Mouse (Mus musculus) liver, embryonic 13.5 days (tissue): ENCODE results near the gene Mfsd4b3. TPM values are rescaled to one million over a fixed set of nuclear protein-coding genes. Genes with fewer than 3 reads are reported as not detected.
"Not testable (repeated sequence)": the region's sequence is repeated elsewhere in the genome, so short reads cannot be mapped to it uniquely, and the experiment has no call there.

Experiments used
- ATAC-seq: fragments of 200-750 bp; cut with Nextera tagmentation; 2 replicates; pipeline ENCODE4 v1.8.0; 2017; ENCODE audit warnings: low read depth, mild to moderate bottlenecking, moderate number of reproducible peaks, moderate library complexity
- DNase-seq: peaks from one replicate; pipeline ENCODE4 v3.0.0; 2022
- H3K27ac ChIP-seq: fragments of 300-500 bp; sonication (generic); 2 replicates; pipeline ENCODE4 v1.5.1; 2015; ENCODE audit warnings: moderate library complexity, mild to moderate bottlenecking, inconsistent platforms
- H3K27me3 ChIP-seq: fragments of 300-500 bp; sonication (generic); 2 replicates; pipeline ENCODE4 v1.6.1; 2015; ENCODE audit warnings: mild to moderate bottlenecking, inconsistent platforms
- H3K36me3 ChIP-seq: fragments of 300-500 bp; sonication (generic); 2 replicates; pipeline ENCODE4 v1.6.1; 2015; ENCODE audit warnings: mild to moderate bottlenecking, inconsistent platforms
- H3K4me1 ChIP-seq: fragments of 300-500 bp; sonication (generic); replicated peaks from 2 replicates; pipeline ENCODE4 v1.6.1; 2015; ENCODE audit warnings: inconsistent platforms
- H3K4me2 ChIP-seq: fragments of 300-500 bp; sonication (generic); 2 replicates; pipeline ENCODE4 v1.6.1; 2015; ENCODE audit warnings: inconsistent platforms, mild to moderate bottlenecking, moderate library complexity
- H3K4me3 ChIP-seq: fragments of 300-500 bp; sonication (generic); replicated peaks from 2 replicates; pipeline ENCODE4 v1.5.1; 2015; ENCODE audit warnings: mild to moderate bottlenecking, inconsistent platforms
- H3K9ac ChIP-seq: fragments of 300-500 bp; sonication (generic); 2 replicates; pipeline ENCODE4 v1.6.1; 2015; ENCODE audit warnings: mild to moderate bottlenecking, inconsistent platforms
- H3K9me3 ChIP-seq: fragments of 300-500 bp; sonication (generic); replicated peaks from 2 replicates; pipeline ENCODE4 v1.6.1; 2016; ENCODE audit warnings: inconsistent platforms
- WGBS: fragments of 180-500 bp; shearing (Covaris S2); methylation state at CpG from one replicate; pipeline ENCODE4 v1.1.7; 2015; ENCODE audit not compliant: insufficient replicate concordance; 5-methylcytosine and 5-hydroxymethylcytosine counted together
- polyA plus RNA-seq: library from polyadenylated mRNA; unstranded; fragments of >200 nt; fragmentation: Nextera tagmentation; extraction: Ambion mirVana; gene quantifications from 2 replicates; pipeline ENCODE4 v1.2.1, GENCODE M21; 2015

The Mfsd4b3 gene
- polyA plus RNA-seq: 1.3 and 1.4 TPM in 2 replicates

- peak within 1 kb of the TSS; percentile 59 for H3K27ac ChIP-seq
- H3K4me3 ChIP-seq: peak within 1 kb of the TSS; percentile 62
- ATAC-seq (peak; percentile 96), DNase-seq (peak; percentile 89)
- peak within 1 kb of the TSS; percentile 83 for H3K4me2 ChIP-seq
- no peaks in the 10 kb centered on the region for H3K36me3 ChIP-seq
- peaks cover 16% of the 10 kb centered on the region for H3K4me1 ChIP-seq
- no peaks in the 10 kb centered on the region for H3K9me3 ChIP-seq
- 0 out of 2 replicates have a peak, but pooled peaks cover 4% of the 10 kb centered on the region for H3K27me3 ChIP-seq
- peak within 1 kb of the TSS; percentile 65 for H3K9ac ChIP-seq
- WGBS: under 1% methylated on average over 38 of the region's 38 CpGs
These were observed at the start of gene Mfsd4b3 for GRCm38 (mm10) chr10:39959761-39960440. Gene Mfsd4b3, minus strand, starts transcription at chr10:39960153.

GRCm38 (mm10) chr10:40009591-40009990 lies 49.6 kb upstream of the Mfsd4b3 start:
- ATAC-seq (no peak), DNase-seq (no peak)
- 53% methylated on average over 11 of the region's 11 CpGs for WGBS
- Histone ChIP-seq H3K4me2 (no peak overlapping the region), H3K36me3 (no peaks in the 10 kb centered on the region), H3K9me3 (no peaks in the 10 kb centered on the region), H3K27me3 (no peaks in the 10 kb centered on the region), H3K27ac (no peak overlapping the region), H3K4me1 (no peaks in the 10 kb centered on the region), H3K9ac (no peak overlapping the region), H3K4me3 (no peak overlapping the region)

GRCm38 (mm10) chr10:40008847-40009246 lies 48.9 kb upstream of the Mfsd4b3 start:
- DNase-seq, H3K27ac ChIP-seq, H3K4me2 ChIP-seq, H3K4me3 ChIP-seq, H3K36me3 ChIP-seq, H3K9ac ChIP-seq, H3K9me3 ChIP-seq, ATAC-seq, H3K4me1 ChIP-seq, H3K27me3 ChIP-seq: not testable (repeated sequence)
- 72% methylated on average over 4 of the region's 4 CpGs for WGBS

- no peak for ATAC-seq
- no peak overlapping the region for H3K9ac ChIP-seq
- no peak for DNase-seq
- no peak overlapping the region for H3K4me3 ChIP-seq
- H3K4me1 ChIP-seq: no peaks in the 10 kb centered on the region
- H3K27ac ChIP-seq: no peak overlapping the region
- H3K27me3 ChIP-seq: no peaks in the 10 kb centered on the region
- no peaks in the 10 kb centered on the region for H3K36me3 ChIP-seq
- H3K4me2 ChIP-seq: no peak overlapping the region
- H3K9me3 ChIP-seq: no peaks in the 10 kb centered on the region
- 70% methylated on average over 4 of the region's 4 CpGs for WGBS
These were observed 48.0 kb upstream of the Mfsd4b3 start for GRCm38 (mm10) chr10:40007953-40008352.

GRCm38 (mm10) chr10:40006963-40007362 lies 47.0 kb upstream of the Mfsd4b3 start:
- H3K36me3 ChIP-seq: no peaks in the 10 kb centered on the region
- H3K4me3 ChIP-seq: no peak overlapping the region
- H3K4me2 ChIP-seq: no peak overlapping the region
- 68% methylated on average over 10 of the region's 10 CpGs for WGBS
- H3K27ac ChIP-seq: no peak overlapping the region
- no peak for DNase-seq
- no peaks in the 10 kb centered on the region for H3K9me3 ChIP-seq
- H3K4me1 ChIP-seq: no peaks in the 10 kb centered on the region
- H3K9ac ChIP-seq: no peak overlapping the region
- no peaks in the 10 kb centered on the region for H3K27me3 ChIP-seq
- ATAC-seq: peak; percentile 31; the same call in 1 of the 2 replicates

- no peaks in the 10 kb centered on the region for H3K36me3 ChIP-seq
- H3K4me1 ChIP-seq: no peaks in the 10 kb centered on the region
- no peaks in the 10 kb centered on the region for H3K27me3 ChIP-seq
- no peaks in the 10 kb centered on the region for H3K9me3 ChIP-seq
- ATAC-seq (no peak), DNase-seq (no peak)
- H3K4me2 ChIP-seq: no peak overlapping the region
- H3K9ac ChIP-seq: no peak overlapping the region
- H3K4me3 ChIP-seq: no peak overlapping the region
- H3K27ac ChIP-seq: no peak overlapping the region
- 52% methylated on average over 2 of the region's 2 CpGs for WGBS
These were observed 40.8 kb upstream of the Mfsd4b3 start for GRCm38 (mm10) chr10:40000746-40001145.

GRCm38 (mm10) chr10:39991155-39991554 lies 31.2 kb upstream of the Mfsd4b3 start:
- Histone ChIP-seq H3K4me2 (peak overlapping the region; percentile 3; the same call in 1 of the 2 replicates), H3K36me3 (no peaks in the 10 kb centered on the region), H3K4me3 (no peak overlapping the region), H3K4me1 (peaks cover 22% of the 10 kb centered on the region), H3K27me3 (no peaks in the 10 kb centered on the region), H3K9me3 (no peaks in the 10 kb centered on the region), H3K27ac (no peak overlapping the region), H3K9ac (no peak overlapping the region)
- ATAC-seq (peak; percentile 78), DNase-seq (peak; percentile 35)
- WGBS: 20% methylated on average over 4 of the region's 4 CpGs

- H3K4me1 ChIP-seq: peaks cover 12% of the 10 kb centered on the region
- H3K27me3 ChIP-seq: no peaks in the 10 kb centered on the region
- DNase-seq: no peak
- no peak for ATAC-seq
- no peak within 1 kb of the TSS for H3K27ac ChIP-seq
- no peak within 1 kb of the TSS for H3K9ac ChIP-seq
- H3K4me3 ChIP-seq: no peak within 1 kb of the TSS
- no peaks in the 10 kb centered on the region for H3K9me3 ChIP-seq
- no peak within 1 kb of the TSS for H3K4me2 ChIP-seq
- H3K36me3 ChIP-seq: no peaks in the 10 kb centered on the region
- 72% methylated on average over 12 of the region's 12 CpGs for WGBS
These were observed 26.5 kb upstream of the Mfsd4b3 start, which contains the start of gene Mfsd4b5 for GRCm38 (mm10) chr10:39986466-39986865. Gene Mfsd4b5, minus strand, starts transcription at chr10:39986646.

GRCm38 (mm10) chr10:39982604-39983003 lies 22.7 kb upstream of the Mfsd4b3 start:
- Histone ChIP-seq H3K4me1 (no peaks in the 10 kb centered on the region), H3K4me3 (no peak overlapping the region), H3K36me3 (no peaks in the 10 kb centered on the region), H3K4me2 (no peak overlapping the region), H3K9me3 (peaks cover 7% of the 10 kb centered on the region; the same call in 1 of the 2 replicates), H3K9ac (no peak overlapping the region), H3K27me3 (no peaks in the 10 kb centered on the region), H3K27ac (no peak overlapping the region)
- ATAC-seq (no peak), DNase-seq (no peak)
- WGBS: 47% methylated on average over 5 of the region's 5 CpGs

GRCm38 (mm10) chr10:39978231-39978630 lies 18.3 kb upstream of the Mfsd4b3 start:
- WGBS: 73% methylated on average over 1 of the region's 1 CpGs
- Histone ChIP-seq H3K4me3 (no peak overlapping the region), H3K9ac (no peak overlapping the region), H3K36me3 (no peaks in the 10 kb centered on the region), H3K27ac (no peak overlapping the region), H3K4me2 (no peak overlapping the region), H3K9me3 (peaks cover 12% of the 10 kb centered on the region; the same call in 1 of the 2 replicates), H3K4me1 (no peaks in the 10 kb centered on the region), H3K27me3 (no peaks in the 10 kb centered on the region)
- DNase-seq (no peak), ATAC-seq (no peak)

GRCm38 (mm10) chr10:39977346-39977745 lies 17.4 kb upstream of the Mfsd4b3 start:
- no peak overlapping the region for H3K4me2 ChIP-seq
- H3K9ac ChIP-seq: no peak overlapping the region
- 74% methylated on average over 4 of the region's 4 CpGs for WGBS
- DNase-seq (no peak), ATAC-seq (no peak)
- no peaks in the 10 kb centered on the region for H3K36me3 ChIP-seq
- H3K4me3 ChIP-seq: no peak overlapping the region
- H3K4me1 ChIP-seq: no peaks in the 10 kb centered on the region
- H3K9me3 ChIP-seq: peaks cover 12% of the 10 kb centered on the region; the same call in 1 of the 2 replicates
- H3K27ac ChIP-seq: no peak overlapping the region
- H3K27me3 ChIP-seq: no peaks in the 10 kb centered on the region

- Histone ChIP-seq H3K36me3 (no peaks in the 10 kb centered on the region), H3K9me3 (peaks cover 12% of the 10 kb centered on the region; the same call in 1 of the 2 replicates), H3K4me3 (no peak overlapping the region), H3K27me3 (no peaks in the 10 kb centered on the region), H3K4me1 (no peaks in the 10 kb centered on the region), H3K9ac (no peak overlapping the region), H3K27ac (no peak overlapping the region), H3K4me2 (no peak overlapping the region)
- ATAC-seq (no peak), DNase-seq (no peak)
- 32% methylated on average over 2 of the region's 2 CpGs for WGBS
These were observed 15.8 kb upstream of the Mfsd4b3 start for GRCm38 (mm10) chr10:39975771-39976170.
